Mouse (Mus musculus) frontal cortex, postnatal 36 days (tissue): ENCODE measurements around the gene Gm48552.

Source experiments
- DNase-seq, 2 experiments: peaks; one replicate each; pipeline ENCODE4 v3.0.0; 2022; ENCODE audit warnings: low spot score in 2 of 2

Gene Gm48552

DNA sequence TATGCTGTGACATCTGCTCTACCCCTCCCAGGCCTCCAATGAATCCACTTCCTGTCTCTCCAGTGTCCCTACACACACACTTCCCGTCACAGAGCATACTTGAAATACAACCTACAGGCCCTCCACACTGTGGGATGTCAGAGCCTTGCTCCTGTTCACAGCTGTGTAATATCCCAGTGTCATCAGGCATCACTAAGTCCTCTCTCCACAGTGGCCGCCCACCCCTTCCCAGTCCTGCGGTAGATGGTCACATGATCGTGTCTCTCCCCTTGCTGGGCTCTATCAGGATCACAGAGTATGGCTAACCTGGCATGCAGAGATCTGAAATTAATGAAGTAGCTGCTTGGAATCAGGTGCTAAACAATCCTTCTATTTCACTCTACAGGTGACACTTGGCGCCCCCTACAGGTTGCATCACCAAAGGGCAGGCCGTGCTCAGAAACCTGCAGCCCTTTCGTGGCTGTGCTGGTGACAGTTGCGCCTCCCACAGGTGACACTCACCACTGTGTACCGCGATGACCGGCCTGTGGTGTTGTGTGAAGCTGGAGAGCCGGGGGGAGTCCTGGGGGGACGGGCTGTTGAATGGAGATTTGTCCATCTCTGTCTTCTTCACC, 16.9 kb downstream of the Gm48552 start:
- DNase-seq, result peak in 1 of 2 experiments; percentile 64

DNA sequence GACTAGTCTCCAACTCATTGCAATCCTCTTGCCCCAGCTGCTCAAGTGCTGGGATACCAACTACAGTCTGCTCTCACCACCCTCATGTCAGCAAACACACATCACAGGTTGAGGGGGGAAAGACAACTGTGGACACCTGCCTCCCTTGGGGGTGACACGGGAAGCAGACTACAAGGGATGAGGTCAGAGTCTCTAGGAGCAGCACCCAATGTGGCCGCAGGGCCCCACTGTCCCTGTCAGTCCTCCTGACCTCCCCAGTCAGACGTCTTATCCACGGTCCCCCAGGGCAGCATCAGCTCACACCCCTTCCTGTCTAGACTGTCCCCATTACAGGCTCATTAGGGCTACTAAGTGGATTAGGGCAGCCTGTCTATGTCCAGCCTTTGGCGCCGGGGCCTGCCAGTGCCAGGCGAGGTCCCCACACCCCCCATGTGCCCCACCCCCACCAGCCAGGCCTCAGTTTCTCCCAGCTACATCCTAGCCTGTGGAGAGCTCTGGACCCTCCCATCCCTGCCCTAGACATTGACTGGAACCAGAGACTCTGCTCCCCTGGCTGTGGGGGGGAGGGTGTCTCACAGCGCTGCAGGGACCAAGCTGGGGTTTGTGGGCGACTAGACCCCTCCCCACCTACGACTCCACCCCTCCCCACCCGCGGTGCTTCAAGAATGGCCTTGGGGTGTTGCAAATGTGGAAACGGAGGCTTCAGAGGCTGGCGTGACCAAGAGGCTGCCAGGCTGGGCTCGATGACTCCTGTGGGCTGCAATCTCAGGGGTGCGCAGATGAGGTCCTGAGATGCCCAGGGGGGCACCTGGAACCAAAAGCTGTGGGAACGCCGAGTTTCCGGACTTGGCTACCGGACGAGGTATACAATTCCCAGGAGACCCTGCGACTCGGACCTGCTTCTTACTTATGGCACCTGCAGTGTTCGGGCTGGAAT, 18.0 kb downstream of the Gm48552 start:
- DNase-seq, result no peak

GRCm38 (mm10) chr10:81407539-81408423, 19.0 kb downstream of the Gm48552 start:
- DNase-seq, result peak; percentile 78 to 81

DNA sequence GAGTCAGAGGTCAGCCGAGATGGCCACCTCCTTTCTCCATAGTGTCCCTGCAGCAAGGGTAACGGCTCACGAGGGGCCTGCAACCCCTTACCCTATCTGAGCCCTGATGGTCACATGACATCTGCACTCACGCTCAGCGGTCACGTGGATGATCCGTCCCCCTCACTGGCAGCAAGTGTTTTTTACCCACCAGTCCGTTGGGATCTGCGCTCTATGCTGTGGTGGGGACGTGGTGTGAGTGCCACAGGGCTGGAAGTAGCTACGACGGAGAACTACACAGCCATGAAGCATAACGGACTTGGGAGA, 19.6 kb downstream of the Gm48552 start:
- DNase-seq, result no peak

DNA sequence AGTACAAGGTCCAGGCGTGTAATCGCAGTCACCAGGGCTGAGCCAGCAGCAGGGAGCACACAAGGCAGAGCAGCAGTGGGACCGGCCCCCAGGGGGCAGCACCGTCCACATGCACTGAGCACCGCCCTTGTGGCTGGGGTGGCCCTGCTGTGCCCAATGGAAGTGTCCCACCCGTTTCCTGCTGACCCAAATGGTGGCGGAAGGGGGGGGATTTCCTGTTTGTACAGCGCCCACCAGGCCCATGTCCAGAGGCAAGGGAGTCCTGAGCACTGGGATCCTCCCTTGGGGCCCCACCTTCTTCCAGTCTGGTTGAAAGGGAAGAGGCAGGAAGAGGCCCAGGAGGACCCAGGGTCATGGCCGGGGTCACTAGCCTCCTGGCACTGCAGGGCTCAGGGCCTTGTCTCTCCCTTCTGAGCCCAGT, 20.1 kb downstream of the Gm48552 start:
- no peak for DNase-seq

GRCm38 (mm10) chr10:81409330-81409729, 20.5 kb downstream of the Gm48552 start:
- DNase-seq, result no peak

- no peak for DNase-seq
Observed at GRCm38 (mm10) chr10:81410350-81410749, 21.5 kb downstream of the Gm48552 start.

- no peak for DNase-seq
Observed at GRCm38 (mm10) chr10:81410981-81411380, 22.2 kb downstream of the Gm48552 start.

- peak in 1 of 2 experiments; percentile 77 for DNase-seq
Observed at GRCm38 (mm10) chr10:81411471-81412400, 22.9 kb downstream of the Gm48552 start.

DNA sequence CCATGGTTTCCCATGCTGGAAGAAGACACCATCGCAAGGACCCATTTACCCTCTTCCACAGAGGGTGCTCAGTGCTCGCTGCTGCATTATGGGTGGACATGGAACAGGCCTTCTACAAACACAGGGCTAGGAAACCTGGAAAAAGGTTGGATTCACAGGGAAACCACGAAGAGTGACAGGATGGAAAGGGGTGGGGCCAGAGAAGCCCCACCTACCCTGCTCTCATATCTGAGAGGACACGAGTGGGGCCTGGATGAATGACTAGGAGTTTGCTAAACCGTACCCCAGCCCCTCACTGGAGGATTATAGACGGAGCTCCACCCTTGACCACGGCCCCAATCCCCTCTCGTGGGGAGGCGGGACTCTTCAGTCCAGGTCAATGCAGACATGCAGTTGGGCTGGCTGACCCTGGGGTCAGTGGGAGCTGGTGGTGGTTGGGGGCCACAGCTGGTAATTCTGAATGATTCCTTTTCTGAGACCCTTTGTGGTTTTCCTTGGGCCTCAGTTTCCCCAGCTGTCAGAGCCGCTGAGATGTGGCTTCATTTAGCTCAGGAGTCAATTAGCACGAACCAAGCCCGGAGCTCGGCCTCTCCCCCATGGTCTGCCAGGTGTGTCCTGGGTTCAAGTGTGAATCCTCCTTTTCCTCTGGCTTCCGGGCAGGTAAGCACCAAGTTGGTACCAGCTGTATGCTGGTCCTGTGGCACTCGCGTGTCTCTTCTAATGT, 23.9 kb downstream of the Gm48552 start:
- DNase-seq, result no peak

- DNase-seq, result peak in 1 of 2 experiments; percentile 81
Observed at GRCm38 (mm10) chr10:81413310-81414261, 24.8 kb downstream of the Gm48552 start.

- DNase-seq, result no peak
Observed at GRCm38 (mm10) chr10:81414682-81415081, 25.9 kb downstream of the Gm48552 start.

- DNase-seq, result no peak
Observed at GRCm38 (mm10) chr10:81415146-81415545, 26.3 kb downstream of the Gm48552 start.

DNA sequence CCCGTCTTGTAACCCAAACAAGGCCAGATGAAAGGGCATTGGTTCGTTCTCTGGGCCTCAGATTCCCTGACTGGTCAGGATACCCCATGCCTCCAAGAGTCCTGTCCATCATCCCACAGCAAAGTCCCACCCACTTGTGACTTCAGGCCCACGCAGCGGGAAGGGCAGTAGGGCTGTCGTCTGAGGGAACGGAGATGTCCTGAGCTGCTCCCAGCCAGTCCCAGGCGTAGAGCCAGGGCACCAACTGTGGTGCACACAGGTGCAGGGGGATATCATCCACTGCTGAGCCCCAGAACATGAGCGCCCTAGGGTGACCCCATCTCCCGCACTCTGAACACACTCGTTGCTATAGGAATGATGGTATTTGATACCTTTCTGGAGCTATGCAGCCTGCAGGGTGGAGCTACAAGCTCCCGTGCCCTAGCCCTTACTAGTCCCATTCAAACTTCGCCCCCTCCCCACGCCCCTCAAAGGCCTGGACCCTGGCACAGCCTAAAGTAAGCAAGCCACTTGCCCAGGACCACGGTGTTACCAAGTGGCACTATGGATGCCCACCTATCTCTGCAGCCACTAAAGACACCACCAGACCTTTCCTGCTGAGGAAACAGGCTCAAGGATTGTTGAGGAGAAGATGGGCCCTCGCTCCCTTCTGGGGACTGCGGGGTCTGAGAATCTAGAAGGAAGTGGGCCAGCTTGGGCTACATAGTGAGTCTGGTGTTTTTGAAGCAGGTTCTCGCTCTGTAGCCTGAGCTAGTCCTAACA, 26.9 kb downstream of the Gm48552 start:
- DNase-seq, result no peak

GRCm38 (mm10) chr10:81416581-81417226, 27.9 kb downstream of the Gm48552 start:
- DNase-seq, result peak; percentile 82 to 90

DNA sequence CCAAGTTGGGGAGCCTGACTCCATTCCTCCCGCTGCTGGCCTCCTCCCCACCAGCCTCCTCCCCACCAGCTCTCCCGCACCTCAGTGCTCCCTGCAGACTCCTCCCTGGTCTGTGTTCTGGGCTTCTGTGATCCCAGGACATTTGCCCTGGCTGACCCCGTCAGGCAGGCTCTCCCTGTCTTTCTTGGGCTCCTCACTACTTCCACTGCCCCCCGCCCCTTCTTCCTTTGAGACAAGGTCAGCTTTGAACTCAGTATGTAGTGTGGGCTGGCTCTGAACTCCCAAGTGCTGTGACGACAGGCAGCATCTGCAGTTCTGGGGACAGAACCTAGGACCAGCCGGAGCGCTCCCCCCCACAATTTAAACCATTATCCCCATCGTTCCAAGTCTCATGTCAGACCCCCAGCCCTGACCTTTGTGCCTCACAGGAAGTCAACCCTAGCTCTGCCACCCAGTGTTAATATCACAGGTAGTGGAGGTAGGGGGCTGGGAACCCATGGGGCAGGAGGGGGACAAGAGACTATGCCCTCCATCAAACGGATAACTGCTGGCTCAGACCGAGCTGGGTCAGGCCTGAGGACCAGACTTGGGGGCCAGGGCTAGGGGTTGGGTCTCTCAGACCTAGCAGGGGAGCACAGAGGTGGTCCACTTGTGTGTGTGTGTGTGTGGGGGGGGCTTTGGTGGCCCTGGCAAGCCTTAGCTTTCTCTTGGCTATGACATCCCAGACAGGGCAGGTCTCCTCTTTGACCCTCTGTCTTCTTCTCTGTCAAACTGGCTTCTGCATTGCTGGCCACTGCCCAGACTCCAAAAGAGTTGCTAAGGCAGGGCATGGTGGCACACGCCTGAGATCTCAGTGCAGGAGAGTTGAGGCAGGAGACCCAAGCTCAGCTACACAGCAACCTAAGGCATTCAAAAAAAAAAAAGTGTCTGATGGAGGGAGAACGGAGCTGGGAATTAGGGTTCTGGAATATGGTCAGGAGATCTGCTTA, 28.7 kb downstream of the Gm48552 start:
- DNase-seq, result no peak
